Mouse (Mus musculus) hindbrain, embryonic 11.5 days (tissue): ENCODE data around the gene B230118H07Rik. TPM values are rescaled to one million over a fixed set of nuclear protein-coding genes. Genes with fewer than 3 reads are reported as not detected.

Experiments used
- ATAC-seq: fragments of 200-750 bp; cut with Nextera tagmentation; 2 replicates; pipeline ENCODE4 v1.8.0; 2017; ENCODE audit warnings: mild to moderate bottlenecking, moderate TSS enrichment, moderate library complexity; ENCODE audit not compliant: low FRiP score
- DNase-seq: peaks from one replicate; pipeline ENCODE4 v3.0.0-alpha.2; 2015; ENCODE audit warnings: low spot score
- H3K27ac ChIP-seq: fragments of 300-500 bp; sonication (generic); 2 replicates; pipeline ENCODE4 v1.5.1; 2014; ENCODE audit warnings: mild to moderate bottlenecking, low read depth, low read length
- H3K27me3 ChIP-seq: fragments of 300-500 bp; sonication (generic); 2 replicates; pipeline ENCODE4 v1.6.1; 2014; ENCODE audit warnings: mild to moderate bottlenecking, low read length, moderate library complexity, mixed read lengths; ENCODE audit not compliant: control insufficient read depth, insufficient read depth
- H3K36me3 ChIP-seq: fragments of 300-500 bp; sonication (generic); 2 replicates; pipeline ENCODE4 v1.6.1; 2014; ENCODE audit warnings: mild to moderate bottlenecking, low read length, moderate library complexity, mixed read lengths; ENCODE audit not compliant: control insufficient read depth, insufficient read depth
- H3K4me1 ChIP-seq: fragments of 300-500 bp; sonication (generic); replicated peaks from 2 replicates; pipeline ENCODE4 v1.6.1; 2014; ENCODE audit warnings: low read length, mixed read lengths; ENCODE audit not compliant: control insufficient read depth, insufficient read depth
- H3K4me2 ChIP-seq: fragments of 300-500 bp; sonication (generic); replicated peaks from 2 replicates; pipeline ENCODE4 v1.6.1; 2014; ENCODE audit warnings: mild to moderate bottlenecking, low read depth, low read length
- H3K4me3 ChIP-seq: fragments of 300-500 bp; sonication (generic); 2 replicates; pipeline ENCODE4 v1.5.1; 2014; ENCODE audit warnings: low read depth, low read length
- H3K9ac ChIP-seq: fragments of 300-500 bp; sonication (generic); 2 replicates; pipeline ENCODE4 v1.6.1; 2014; ENCODE audit warnings: low read depth, low read length
- H3K9me3 ChIP-seq: fragments of 300-500 bp; sonication (generic); 2 replicates; pipeline ENCODE4 v1.6.1; 2016; ENCODE audit warnings: low read length; ENCODE audit not compliant: control insufficient read depth
- WGBS: fragments of 180-500 bp; shearing (Covaris S2); extraction: QIAGEN DNeasy Blood & Tissue Kit; methylation state at CpG from one replicate; pipeline ENCODE4 v1.1.7; 2014; 5-methylcytosine and 5-hydroxymethylcytosine counted together
- polyA plus RNA-seq: library from polyadenylated mRNA; unstranded; fragments of >200 nt; fragmentation: Nextera tagmentation; extraction: Ambion mirVana; gene quantifications from 2 replicates; pipeline ENCODE4 v1.2.1, GENCODE M21; 2014

Gene B230118H07Rik
- polyA plus RNA-seq, 1 experiment from 2014 or later: 72.5 TPM

DNA sequence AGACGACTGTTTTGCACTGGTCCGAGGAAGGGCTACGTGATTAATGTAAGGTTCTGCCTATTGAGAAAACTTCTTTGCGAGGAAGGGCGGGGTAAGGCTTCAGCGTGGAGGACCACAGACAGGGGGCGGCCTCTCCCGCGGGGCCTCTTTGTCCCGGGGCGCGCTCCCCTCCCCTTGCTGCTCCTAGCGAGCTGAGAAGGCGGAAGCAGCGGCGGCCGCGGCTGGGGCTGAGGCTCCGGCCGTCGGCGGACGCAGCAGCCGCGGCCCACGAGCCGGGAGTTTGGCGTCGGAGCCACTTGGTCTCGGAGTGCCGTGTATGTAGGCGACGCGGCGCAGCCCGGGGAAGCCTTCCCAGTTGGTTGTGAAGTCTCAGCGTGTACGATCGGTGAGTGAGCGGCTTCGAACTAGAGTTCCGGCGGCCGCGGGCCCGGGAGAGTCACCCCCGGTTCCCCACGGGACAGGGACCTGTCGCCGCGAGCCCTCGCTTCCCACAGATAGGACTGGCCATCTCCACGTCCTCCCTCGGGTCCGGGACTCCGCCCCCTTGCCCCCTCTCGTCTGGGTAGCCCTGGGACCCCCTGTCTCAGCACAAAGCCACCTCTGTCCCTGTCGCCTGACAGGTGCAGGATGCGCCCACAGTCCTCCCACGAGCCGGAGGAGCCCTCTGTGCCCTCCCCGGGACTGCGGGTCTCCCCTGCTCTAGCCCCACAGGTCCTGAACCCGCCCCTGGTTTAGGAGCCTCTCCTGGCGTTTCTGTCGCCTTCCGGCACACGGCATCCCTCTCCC lies 29.1 kb upstream of the B230118H07Rik start, which contains the start of gene Traf6:
Gene Traf6 (plus strand): TSS at position 194 of the 786 bp plus-strand sequence.
- DNase-seq (peak; percentile 90), ATAC-seq (peak; percentile 93)
- peak within 1 kb of the TSS; percentile 98 for H3K4me3 ChIP-seq
- H3K4me1 ChIP-seq: no peaks in the 10 kb centered on the region; the same call in 1 of the 2 replicates
- peak within 1 kb of the TSS; percentile 65 for H3K27ac ChIP-seq
- no peaks in the 10 kb centered on the region for H3K9me3 ChIP-seq
- under 1% methylated on average over 56 of the region's 68 CpGs for WGBS
- peak within 1 kb of the TSS; percentile 96 for H3K9ac ChIP-seq
- H3K4me2 ChIP-seq: peak within 1 kb of the TSS; percentile 57
- no peaks in the 10 kb centered on the region for H3K27me3 ChIP-seq
- H3K36me3 ChIP-seq: no peaks in the 10 kb centered on the region

DNA sequence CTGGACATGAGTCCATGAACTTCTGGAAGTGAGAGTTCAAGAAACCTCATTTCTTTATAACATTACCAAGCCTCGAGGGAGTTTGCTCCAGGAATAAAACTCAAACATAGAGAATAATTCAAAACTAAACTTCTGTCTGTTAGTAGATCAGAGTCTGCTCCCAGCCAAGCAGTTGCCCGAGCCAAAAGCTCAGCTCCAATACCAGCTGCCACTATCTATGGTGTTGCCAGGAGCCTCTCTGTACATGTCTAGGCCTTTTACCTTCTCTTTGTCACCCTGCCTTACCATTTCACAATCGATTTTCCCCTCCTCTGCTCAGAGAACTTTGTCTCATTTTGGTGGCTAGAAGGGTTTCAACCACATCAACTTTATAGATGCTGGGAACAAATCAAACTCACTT lies 24.2 kb upstream of the B230118H07Rik start:
- no peaks in the 10 kb centered on the region for H3K4me1 ChIP-seq
- no peak for DNase-seq
- no peak overlapping the region for H3K9ac ChIP-seq
- H3K27ac ChIP-seq: no peak overlapping the region
- no peak overlapping the region for H3K4me3 ChIP-seq
- no peak overlapping the region for H3K4me2 ChIP-seq
- H3K27me3 ChIP-seq: no peaks in the 10 kb centered on the region
- no peaks in the 10 kb centered on the region for H3K36me3 ChIP-seq
- no peaks in the 10 kb centered on the region for H3K9me3 ChIP-seq
- ATAC-seq: no peak
- 83% methylated on average over 3 of the region's 3 CpGs for WGBS

DNA sequence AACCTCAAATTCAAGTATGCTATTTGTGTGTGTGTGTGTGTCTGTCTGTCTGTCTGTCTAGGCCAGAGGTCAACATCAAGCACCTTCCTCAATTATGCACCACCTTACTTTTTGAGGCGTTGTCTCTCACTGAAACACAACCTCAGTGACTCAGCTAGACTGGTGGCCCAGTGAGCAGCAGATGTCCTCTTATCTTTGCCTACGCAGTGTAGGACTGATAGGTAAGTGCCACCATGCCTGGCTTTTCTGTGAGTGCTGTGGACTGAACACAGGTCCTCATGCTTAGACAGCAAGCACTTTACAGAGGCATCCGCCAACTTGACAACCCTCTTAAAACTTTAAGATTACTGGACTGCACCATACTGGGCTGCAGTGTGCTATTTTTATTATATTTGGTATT lies 19.4 kb upstream of the B230118H07Rik start:
- DNase-seq: no peak
- no peaks in the 10 kb centered on the region for H3K4me1 ChIP-seq
- H3K36me3 ChIP-seq: no peaks in the 10 kb centered on the region
- WGBS: 93% methylated on average over 3 of the region's 3 CpGs
- H3K27ac ChIP-seq: no peak overlapping the region
- no peaks in the 10 kb centered on the region for H3K9me3 ChIP-seq
- H3K4me2 ChIP-seq: no peak overlapping the region
- no peaks in the 10 kb centered on the region for H3K27me3 ChIP-seq
- no peak overlapping the region for H3K9ac ChIP-seq
- no peak overlapping the region for H3K4me3 ChIP-seq
- ATAC-seq: no peak

DNA sequence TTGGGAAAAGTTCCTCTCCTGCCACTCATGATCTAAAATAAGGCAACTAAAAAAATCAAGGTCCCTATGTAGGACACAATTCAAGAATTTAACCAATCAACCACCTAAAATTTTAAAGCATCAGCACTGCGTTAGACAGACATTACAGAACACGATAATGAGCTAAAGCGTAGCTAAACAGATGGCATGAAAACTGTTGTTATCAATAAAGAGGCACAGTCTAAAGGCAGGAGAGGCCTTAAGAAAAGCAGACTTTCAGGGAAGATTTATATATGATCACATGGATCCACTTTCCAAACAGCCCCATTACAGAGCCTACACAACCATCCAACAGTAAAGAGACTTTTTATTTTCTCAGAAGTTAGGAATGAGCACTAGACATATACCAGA lies 16.4 kb upstream of the B230118H07Rik start:
- 86% methylated on average over 3 of the region's 3 CpGs for WGBS
- no peak overlapping the region for H3K4me2 ChIP-seq
- DNase-seq (no peak), ATAC-seq (peak; percentile 47)
- no peak overlapping the region for H3K4me3 ChIP-seq
- H3K36me3 ChIP-seq: no peaks in the 10 kb centered on the region
- no peaks in the 10 kb centered on the region for H3K27me3 ChIP-seq
- H3K9ac ChIP-seq: no peak overlapping the region
- no peaks in the 10 kb centered on the region for H3K9me3 ChIP-seq
- no peak overlapping the region for H3K27ac ChIP-seq
- H3K4me1 ChIP-seq: no peaks in the 10 kb centered on the region

DNA sequence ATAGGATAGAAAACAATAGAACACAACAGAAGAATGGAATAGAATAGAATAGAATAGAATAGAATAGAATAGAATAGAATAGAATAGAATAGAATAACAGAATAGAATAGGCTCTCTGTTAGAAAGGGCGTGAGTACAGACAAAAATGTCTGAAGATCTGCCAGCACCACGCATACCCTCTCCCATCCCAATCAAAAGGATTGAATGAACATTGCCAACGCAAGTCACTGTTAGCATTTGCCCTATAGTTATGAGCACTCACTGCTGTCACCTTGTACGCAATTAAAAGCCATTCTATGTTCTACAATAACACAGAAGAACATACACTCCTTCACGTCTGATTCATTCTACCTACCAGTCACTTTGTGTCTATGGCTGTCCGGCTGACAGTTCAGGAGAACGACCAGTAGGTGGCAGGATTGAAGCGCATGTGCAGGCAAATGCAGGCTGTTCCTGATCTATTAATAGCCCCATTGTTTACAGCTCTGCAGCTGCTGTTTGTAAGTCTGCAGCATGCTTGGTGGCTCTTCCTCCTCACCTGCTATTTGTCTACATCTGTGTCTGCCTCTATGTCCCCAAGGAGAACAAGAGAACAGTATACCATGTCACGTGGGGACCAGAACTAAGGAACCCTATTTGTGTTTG lies 15.8 kb upstream of the B230118H07Rik start:
- no peak overlapping the region for H3K9ac ChIP-seq
- H3K27me3 ChIP-seq: no peaks in the 10 kb centered on the region
- H3K4me1 ChIP-seq: no peaks in the 10 kb centered on the region
- H3K4me3 ChIP-seq: no peak overlapping the region
- H3K36me3 ChIP-seq: no peaks in the 10 kb centered on the region
- no peak overlapping the region for H3K27ac ChIP-seq
- WGBS: 24% methylated on average over 9 of the region's 9 CpGs
- DNase-seq (peak; percentile 87), ATAC-seq (peak; percentile 90)
- H3K9me3 ChIP-seq: no peaks in the 10 kb centered on the region
- no peak overlapping the region for H3K4me2 ChIP-seq

DNA sequence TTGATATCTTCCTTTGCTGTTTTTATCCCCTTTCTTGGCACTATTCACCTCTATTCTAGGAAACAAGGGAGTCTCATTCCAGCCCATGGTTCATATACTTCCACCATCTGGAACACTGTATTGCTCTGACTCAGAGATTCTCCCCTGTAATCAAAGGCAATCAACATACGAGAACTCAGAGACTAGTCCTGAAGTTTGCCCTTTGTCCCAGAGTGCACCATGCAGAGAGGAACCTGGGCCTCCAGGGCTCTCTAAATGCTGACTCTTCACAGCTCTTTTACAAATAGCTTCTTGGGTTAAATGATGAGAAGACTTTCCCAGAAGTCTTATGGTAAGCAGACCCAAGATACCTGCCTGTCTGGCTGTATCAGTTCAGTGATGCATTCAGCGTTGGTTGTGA lies 11.2 kb upstream of the B230118H07Rik start:
- Histone ChIP-seq H3K9me3 (no peaks in the 10 kb centered on the region), H3K27me3 (no peaks in the 10 kb centered on the region), H3K36me3 (no peaks in the 10 kb centered on the region), H3K27ac (no peak overlapping the region), H3K4me1 (no peaks in the 10 kb centered on the region), H3K9ac (no peak overlapping the region), H3K4me2 (no peak overlapping the region), H3K4me3 (no peak overlapping the region)
- 77% methylated on average over 2 of the region's 2 CpGs for WGBS
- ATAC-seq: no peak
- no peak for DNase-seq

DNA sequence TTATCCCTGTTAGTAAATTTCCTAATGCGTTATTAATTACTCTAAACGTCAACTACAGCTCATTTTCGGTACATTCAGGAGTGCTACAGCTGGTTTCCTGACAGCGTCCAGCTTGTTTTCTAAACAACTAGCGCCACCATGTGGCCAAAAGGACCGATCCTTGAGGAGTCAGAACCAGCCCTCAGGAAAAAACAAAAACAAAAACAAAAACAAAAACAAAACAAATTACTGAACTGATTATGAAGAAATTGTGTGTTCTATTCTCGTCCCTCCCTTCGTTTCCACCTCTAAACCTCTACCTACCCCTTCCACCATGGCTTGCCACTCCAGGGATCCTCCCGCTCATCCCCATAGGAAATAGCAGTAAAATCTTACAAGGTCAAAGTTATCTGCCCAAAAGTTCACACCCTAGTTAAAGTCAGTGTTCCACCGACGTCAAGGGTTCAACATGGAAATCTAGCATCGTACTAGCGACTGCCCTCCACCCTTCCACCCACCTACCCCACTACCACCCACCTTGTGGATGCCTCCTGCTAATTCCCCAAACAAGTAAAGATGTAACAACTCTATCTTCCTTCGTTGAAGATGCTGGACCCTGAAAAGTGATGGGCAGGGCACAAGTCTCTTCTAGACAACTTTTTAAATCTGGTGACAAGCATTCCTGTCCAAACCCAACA lies 3.7 kb upstream of the B230118H07Rik start:
- Histone ChIP-seq H3K4me3 (peak overlapping the region; percentile 13; the same call in 1 of the 2 replicates), H3K27ac (no peak overlapping the region), H3K4me1 (no peaks in the 10 kb centered on the region), H3K4me2 (peak overlapping the region; percentile 37), H3K9me3 (no peaks in the 10 kb centered on the region), H3K27me3 (no peaks in the 10 kb centered on the region), H3K9ac (peak overlapping the region; percentile 36; the same call in 1 of the 2 replicates), H3K36me3 (no peaks in the 10 kb centered on the region)
- WGBS: 19% methylated on average over 14 of the region's 14 CpGs
- DNase-seq: peak; percentile 88
- ATAC-seq: peak; percentile 71; the same call in 1 of the 2 replicates

DNA sequence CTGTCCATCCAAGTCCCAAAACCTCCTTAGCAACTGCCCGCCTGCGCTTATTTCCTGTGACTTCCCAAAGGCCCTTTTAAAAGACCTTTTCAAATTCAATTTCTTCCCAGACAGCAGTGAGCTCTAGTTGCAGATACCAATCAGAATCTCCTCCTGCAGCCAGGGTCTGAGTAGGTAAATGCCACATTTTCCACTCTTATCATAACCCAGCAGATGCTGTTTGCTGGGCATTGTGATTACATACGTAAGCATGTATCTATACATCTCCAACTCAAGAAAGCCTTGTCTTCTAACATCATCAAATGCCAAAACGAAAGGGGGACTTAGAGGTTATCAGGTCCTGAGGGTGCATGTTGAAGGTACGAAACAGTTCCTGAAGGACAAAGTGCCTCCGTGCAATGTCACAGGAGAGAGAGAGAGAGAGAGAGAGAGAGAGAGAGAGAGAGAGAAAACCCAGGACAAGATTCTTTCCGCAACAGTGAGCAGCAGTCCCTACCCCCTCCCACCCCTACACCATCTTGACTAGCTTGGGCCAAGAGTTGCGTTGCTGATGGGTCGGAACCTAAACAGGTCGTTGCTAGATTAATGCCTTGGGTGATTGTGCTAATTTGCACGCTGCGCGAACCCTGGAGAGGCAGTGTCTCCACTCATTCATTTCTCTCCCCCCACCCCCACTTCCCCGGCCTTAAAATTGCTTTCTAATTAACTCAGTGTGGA lies 3.0 kb upstream of the B230118H07Rik start:
- H3K27ac ChIP-seq: no peak overlapping the region
- peak overlapping the region; percentile 13; the same call in 1 of the 2 replicates for H3K4me3 ChIP-seq
- H3K9ac ChIP-seq: peak overlapping the region; percentile 36; the same call in 1 of the 2 replicates
- no peaks in the 10 kb centered on the region for H3K9me3 ChIP-seq
- peak overlapping the region; percentile 37 for H3K4me2 ChIP-seq
- ATAC-seq: peak; percentile 72
- H3K36me3 ChIP-seq: no peaks in the 10 kb centered on the region
- H3K27me3 ChIP-seq: no peaks in the 10 kb centered on the region
- peak; percentile 20 for DNase-seq
- no peaks in the 10 kb centered on the region for H3K4me1 ChIP-seq
- WGBS: 40% methylated on average over 14 of the region's 14 CpGs
